Mouse (Mus musculus): ENCODE results near the gene 2210016F16Rik.
A peak's percentile ranks its signal among the peaks of the same experiment; 100 is the strongest.
"Not testable (repeated sequence)": the region's sequence is repeated elsewhere in the genome, so short reads cannot be mapped to it uniquely, and the experiment has no call there.

The 2210016F16Rik gene

DNA sequence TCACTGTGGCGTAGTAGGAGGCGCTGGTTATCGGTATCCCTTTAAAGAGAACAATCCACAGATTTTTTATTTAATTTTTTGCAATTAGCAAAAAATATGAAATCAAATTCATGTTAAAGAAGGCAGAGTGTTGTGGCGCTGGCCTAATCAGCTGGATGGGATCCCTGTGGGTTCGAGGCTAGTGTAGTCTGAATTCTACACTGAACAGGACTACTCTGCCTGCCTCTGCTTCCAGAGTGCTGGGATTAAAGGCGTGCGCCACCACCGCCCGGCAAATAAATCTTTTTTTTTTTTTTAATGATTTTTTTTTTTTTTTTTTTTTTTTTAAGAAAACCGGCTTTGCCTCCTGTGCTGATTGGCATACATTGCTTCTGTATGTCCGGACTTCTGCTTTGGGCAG is 654 bp downstream of the 2210016F16Rik start:
- DNase-seq (ENCODE audit: extremely low read depth, insufficient read length, low spot score), result no peak

DNA sequence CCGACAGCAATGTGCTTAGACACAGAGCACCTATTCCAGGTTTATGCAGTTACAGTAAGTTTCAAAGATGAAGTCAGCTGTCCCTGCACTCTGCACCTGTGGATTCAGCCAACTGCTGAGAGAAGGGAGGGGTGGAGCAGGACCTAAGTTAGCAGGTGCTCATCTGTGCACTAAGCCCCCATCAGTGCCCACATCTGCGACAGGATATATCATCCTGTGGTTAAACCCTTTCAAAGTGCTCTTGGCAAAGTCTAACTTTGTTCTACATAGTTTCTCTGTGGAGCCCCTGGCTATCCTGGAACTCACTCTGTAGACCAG is 11.9 kb downstream of the 2210016F16Rik start:
- DNase-seq (ENCODE audit: extremely low read depth, insufficient read length, low spot score), result no peak

DNA sequence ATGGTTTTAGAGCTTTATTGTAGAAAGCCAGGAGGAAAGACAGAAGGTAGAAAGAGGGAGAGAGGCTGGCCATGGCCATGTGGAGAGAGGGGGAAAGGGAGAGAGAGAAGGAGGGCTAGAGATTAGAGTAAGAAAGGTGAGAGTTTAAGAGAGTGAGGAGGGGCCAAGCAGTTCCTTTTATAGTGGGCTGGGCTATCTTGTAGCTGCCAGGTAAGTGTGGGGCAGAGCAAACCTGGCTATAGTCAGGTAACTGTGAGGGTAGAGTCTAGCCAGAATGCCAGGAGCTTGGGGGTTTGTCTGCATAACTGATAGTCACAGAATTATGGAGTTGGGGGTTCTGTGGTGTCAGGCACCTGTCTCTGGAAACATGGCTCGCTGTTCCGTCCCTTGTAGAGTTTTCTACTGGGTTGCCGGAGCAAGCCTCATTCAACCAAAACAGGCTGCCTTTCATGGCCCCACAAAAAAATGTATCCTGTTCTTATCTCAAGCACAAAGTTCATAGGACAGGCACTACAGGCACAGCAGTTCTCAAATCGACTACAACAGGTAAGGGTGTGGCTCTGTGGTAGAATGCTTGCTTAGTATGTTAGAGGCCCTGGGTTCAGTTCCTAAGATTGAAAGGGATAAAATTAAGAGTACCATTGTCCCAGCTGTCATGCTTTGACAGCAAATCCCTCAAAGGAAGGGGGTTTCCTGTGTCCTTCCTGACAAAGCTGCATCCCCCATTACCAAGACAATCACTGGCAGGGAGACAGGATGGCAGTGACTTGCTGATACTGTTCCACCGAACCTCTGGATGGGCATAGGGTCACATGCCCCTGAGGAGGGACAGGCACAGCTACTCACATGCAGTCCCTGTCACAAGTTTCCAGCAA is 12.5 kb downstream of the 2210016F16Rik start:
- no peak for DNase-seq (ENCODE audit: extremely low read depth, insufficient read length, low spot score)

DNA sequence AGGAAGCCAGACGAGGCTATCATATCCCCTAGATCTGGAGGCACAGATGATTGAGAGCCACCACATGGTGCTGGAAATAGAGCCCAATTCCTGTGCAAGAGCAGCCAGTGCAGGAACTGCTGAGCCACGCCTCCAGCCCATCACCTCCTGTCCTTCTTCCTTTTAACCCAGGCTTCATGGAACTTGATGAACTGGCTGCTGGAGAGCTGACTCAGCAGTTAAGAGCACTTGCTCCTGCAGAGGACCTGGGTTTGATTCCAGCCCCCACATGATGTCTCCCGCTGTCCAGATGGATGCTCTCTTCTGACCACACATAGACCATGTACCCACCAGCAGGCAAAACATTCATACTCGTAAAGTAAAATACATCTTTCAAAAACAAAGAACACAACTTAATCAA is 16.2 kb downstream of the 2210016F16Rik start:
- DNase-seq (ENCODE audit: extremely low read depth, insufficient read length, low spot score), result no peak

DNA sequence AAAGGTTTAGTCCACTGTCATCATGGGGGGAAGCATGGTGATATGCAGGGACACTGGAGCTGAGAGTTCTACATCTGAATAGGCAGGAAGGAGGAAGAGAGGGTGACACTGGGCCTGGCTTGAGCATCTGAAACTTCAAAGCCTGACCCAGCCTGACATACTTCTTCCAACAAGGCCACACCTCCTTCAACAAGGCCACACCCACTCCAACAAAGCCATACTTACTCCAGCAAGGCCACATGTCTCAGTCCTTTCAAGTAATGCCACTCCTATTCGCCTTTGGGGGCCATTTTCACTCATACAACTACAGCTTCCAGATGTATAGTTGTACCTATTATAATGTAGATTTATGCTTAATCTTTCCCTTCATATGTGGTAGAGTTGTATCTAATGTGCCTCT is 17.4 kb downstream of the 2210016F16Rik start:
- DNase-seq (ENCODE audit: extremely low read depth, insufficient read length, low spot score), result no peak

DNA sequence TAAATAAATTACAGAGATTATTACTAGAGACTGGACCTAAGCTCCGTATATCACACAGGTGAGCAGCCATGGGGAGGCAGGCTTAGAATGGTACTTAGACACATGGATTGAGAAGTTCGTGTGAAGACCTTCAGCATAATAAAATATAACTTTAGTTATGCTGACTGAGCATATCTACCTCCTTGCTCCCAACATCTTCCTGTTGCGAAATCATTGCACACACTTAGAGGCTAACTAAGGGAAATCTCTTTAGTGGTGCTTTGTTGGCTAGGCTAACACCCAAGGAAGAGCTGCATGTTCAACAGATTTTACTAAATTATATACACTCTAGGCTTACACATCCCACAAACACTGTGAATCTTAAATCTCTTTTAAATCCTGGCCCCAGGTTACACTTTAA is 18.7 kb downstream of the 2210016F16Rik start:
- DNase-seq (ENCODE audit: extremely low read depth, insufficient read length, low spot score), result no peak

DNA sequence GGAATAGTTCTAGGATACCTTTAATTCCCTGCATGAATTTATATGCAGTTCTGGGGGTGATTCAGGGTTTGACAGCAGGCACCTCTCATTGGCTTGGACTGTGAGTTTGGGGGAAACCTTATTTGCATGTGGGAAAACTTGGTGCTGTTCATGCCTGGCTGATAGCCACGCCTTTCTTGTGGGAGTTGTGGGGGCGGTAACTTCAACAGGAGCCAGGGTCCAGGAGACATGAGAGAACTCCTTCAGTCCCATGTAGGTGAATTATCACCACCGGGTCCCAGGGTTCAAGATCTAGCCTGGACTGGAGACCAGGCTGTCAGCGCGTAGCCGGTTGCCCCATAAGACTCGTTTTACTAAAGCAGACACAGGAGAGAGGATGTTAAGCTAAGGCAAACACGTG is 19.8 kb downstream of the 2210016F16Rik start:
- not testable (repeated sequence) for DNase-seq (ENCODE audit: extremely low read depth, insufficient read length, low spot score)

DNA sequence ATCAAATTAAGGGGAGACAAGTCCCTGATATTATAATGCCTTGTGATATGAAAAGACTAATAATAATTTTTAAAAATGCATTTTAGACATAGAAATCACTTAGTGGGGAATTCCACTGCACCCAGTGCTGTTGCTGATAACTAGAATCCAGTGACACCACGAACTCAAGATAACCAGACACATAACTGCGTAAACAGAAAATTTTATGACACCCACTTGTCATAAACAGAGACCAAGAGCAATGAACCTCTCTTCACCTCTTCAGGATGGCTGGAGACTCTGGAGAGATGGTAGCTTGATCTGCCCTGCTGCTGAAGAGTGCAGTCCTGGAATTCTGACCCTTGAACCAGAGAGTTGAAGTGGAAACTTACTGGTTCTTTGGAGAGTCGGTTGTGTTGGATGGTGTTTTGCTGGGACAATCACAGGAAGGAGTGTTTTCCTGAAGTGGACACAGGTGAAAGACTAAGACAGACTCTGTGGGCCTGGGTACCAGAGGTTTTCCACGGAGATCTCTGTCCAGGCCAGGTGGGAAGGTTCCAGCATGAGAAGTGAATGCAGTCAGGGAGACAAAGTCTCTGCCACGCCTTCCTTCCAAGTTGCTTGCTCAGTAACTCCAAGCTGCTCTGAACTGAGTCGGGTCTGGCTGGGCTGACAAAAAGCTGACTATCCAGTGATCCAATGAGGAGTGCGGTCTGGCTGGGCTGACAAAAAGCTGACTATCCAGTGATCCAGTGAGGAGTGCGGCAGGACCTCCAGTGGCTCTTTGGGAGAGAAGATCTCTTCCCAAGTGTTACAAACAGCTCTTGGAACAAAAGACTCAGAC is 20.5 kb downstream of the 2210016F16Rik start:
- no peak for DNase-seq (ENCODE audit: extremely low read depth, insufficient read length, low spot score)

DNA sequence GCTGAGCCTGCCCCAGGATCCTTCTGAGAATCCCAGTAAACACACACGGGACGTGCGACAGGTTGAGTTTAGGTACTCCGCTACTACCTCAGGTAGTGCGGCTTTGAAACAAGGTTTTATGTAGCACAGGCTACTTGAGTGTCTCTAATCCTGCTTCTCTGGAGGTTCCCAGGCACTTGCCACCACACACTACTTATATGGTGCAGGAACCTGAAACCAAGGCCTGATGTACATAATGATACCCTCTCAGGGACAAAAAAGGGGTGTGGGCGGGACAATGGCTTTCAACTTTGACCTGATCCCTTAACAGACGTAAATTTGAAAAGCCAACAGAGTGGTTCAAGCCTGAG is 25.7 kb downstream of the 2210016F16Rik start:
- no peak for DNase-seq (ENCODE audit: extremely low read depth, insufficient read length, low spot score)

DNA sequence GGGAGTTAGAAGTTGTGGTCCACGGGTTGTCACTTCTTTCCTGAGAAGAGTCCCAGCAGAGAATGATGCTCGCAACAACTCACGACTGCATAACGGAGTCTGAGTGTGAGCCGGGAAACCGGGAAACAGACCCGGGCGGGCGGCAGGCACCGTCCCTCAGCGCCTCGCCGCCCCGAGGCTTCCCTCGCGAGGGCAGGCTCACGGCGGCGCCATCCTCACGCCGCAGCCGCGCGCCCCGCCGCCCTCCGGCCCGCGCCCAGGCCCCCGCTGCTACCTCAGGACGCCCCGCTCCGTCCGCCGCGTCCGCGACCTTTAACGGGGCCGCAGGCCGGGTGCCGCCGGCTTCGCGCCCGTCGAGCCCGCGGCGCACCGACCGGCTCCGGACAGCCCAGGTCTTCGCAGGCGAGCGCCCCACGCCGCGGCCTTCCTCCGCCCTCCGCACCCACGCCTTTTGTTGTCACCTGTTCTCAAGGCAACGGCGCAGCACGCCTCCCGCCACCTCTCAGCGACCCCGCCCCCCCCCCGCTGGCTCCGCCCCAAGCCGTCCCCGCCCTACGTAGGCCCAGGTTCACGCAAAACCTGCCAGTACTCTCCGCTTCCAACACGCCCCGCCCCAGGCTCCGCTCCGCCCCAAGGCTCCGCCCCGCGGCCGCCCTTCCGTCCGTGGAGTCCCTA is 26.3 kb downstream of the 2210016F16Rik start, which contains the start of gene Kif27:
Gene Kif27, minus strand, starts transcription at position 494 of the 675 bp plus-strand sequence.
- peak; percentile 7 for DNase-seq (ENCODE audit: extremely low read depth, insufficient read length, low spot score)

DNA sequence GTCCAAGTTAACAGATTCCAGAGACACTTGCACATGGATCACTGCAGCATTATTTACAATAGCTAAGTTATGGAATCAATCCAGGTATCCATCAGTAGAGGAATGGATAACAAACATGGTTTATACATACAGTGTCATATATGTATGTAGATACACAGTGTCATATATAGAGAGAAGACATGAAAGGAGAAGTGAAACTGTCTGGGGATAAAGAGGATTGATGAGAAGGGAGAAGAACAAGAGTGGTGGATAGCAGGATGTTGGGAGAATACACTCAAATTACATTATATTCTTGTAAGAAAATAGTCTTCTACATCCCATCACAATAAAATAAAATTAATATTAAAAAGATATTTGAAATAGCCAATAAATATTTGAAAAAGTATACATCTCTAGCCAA is 32.0 kb downstream of the 2210016F16Rik start:
- DNase-seq (ENCODE audit: extremely low read depth, insufficient read length, low spot score), result no peak

DNA sequence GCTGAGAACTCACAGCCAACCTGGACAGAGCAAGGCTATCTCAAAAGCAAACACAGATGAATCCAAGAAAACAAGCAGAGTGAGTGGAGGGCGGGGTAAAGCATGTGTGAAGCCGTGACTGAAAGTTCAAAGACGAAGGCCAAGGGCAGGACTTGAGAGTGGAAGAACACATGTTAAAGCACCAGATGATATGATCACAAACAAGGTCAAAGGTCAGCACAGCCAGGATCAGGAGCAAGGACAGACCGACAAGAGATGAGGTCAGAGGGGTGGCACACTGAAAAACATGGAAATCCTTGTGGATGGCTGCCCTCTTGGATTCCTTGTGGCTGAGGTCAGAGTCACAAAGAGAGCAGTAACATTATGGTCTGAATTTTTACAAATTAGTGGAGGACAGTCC is 34.4 kb downstream of the 2210016F16Rik start:
- no peak for DNase-seq (ENCODE audit: extremely low read depth, insufficient read length, low spot score)

DNA sequence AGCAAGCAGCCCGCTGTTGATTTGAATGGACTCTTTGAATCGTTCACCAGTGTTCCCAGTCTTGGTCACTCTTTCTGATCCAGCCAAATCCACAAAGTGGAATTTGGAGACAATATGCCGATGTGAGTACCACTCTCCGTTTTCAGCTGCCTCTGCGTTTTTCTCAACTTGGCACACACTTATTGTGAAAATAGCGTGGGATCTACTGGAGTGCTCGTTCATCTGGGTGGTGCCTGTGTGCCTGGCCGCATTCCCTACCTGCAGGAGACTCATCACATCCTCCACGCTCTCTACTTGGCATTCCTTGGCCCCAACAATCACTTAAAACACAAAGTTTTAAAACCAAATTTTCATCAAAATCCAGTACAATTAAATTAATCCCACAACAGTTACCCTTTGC is 40.5 kb downstream of the 2210016F16Rik start:
- DNase-seq (ENCODE audit: extremely low read depth, insufficient read length, low spot score), result no peak

DNA sequence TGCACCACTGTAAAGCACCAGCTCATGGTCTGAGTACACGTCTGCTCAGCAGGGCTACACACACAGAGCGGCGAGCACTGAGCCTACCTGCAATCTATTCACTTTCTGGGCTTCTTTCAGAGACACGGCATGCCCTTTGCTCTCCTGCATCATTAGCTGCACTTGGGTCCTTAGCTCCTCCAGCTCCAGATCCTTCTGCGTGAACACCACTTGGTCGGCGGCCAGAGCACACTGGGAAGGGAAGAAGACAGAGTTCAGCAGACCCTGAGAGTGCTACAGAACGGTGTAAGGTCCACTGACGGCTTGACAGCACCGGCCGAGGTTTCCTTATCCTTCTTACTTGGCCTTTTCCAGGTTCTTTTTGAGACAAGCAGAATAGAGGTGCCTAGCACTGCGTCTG is 47.6 kb downstream of the 2210016F16Rik start:
- no peak for DNase-seq (ENCODE audit: extremely low read depth, insufficient read length, low spot score)

DNA sequence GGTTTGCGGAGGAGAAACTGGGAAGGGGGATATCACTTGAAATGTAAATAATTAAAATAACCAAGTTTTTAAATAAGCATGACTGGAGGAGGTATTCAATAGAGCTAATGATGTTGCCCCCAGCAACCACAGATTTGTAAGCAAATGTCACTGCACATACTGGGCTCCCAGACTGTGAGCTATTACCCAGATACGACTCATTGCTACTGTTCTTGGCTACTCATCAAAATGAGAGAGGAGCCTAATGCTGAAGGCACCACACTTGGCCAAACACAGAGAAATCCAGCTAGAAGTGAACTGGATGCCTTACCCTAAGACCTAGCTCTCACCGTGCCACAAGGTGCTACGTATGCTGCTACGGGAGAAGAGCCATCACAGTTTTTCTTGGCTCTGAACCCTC is 50.9 kb downstream of the 2210016F16Rik start:
- no peak for DNase-seq (ENCODE audit: extremely low read depth, insufficient read length, low spot score)

Measured in 3134 (cell line).